Mouse (Mus musculus): ENCODE measurements around the gene Trio. TPM values are rescaled to one million over a fixed set of nuclear protein-coding genes. Genes with fewer than 3 reads are reported as not detected.

The Trio gene
- polyA plus RNA-seq, 1 experiment, result 47.5 TPM

DNA sequence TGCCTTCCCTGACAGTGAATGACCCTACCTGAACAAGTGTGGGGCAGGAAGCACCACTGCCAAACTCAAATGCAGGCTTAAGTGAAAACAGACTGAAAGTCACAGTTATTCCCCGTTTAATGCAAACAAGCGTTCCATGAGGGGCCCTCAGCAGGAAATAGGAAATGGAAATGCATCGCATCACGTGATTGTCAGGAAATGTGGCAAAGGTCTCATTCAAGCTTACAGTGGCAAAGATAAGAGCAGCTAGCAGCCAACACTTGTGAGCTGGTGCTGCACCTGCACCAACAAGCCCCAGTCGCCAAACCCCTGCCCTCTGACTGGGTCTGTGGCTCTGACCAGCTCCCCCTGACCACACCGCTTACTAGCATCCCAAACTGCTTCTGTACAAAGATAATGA lies 138.7 kb downstream of the Trio start:
- no peak for TF ChIP-seq CTCF (IDR thresholded peaks at IDR 0.05; ENCODE audit: insufficient read depth, low read length)
- TF ChIP-seq POLR2A (IDR thresholded peaks at IDR 0.05; ENCODE audit: borderline replicate concordance, extremely low read depth, low read depth, low read length), result no peak
- H3K4me3 ChIP-seq (replicated peaks; ENCODE audit: extremely low read depth, low read depth, low read length), result no peak overlapping the region
- H3K4me1 ChIP-seq (ENCODE audit: control insufficient read depth, insufficient read depth, low read length), result no peaks in the 10 kb centered on the region
- DNase-seq, result no peak
- 49% methylated on average over 6 of the region's 6 CpGs for WGBS

DNA sequence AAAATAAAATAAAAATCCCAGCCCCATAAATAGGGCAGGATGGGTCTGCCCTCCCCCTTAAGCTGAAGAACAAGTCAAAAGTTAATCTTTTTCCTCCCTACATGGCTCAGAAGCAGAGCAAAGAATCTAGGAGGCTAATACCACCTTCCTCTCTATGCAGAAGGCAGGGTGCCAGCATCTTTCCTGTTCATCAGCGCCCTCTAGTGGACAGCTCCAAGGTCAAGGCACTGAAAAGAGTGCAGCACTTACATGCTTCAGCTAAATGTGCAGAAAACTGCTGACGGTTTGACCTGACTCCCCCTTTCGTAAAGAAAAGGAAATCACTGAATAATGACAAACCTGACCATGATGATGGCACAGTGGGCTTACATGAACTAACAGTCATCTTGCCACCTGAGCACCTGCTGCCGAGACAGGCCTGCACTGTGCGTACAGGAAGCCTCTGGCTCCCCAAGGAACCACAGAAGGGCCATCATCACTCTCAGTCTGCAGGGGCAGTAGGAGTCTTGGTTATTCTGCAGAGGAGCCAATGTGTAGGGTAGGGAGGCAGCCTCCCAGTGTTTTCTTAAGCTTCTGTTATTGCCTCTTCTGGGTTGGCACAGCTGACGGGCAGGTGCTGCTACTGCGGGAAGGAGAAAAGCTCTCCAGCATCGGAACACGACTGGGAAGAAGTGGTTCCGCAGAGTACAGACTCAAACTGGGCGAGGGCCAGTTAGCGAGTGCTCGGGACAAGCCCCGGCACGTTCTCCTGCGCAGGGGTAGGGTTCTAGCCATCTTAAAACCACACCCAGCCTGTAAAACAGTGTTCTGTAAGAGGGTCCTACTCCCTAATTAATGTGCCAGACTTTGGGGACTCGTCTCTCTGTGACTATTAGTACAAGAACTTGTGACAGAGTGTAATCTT lies 141.0 kb downstream of the Trio start:
- 69% methylated on average over 17 of the region's 17 CpGs for WGBS
- Histone ChIP-seq H3K4me1 (ENCODE audit: control insufficient read depth, insufficient read depth, low read length) (no peaks in the 10 kb centered on the region), H3K4me3 (replicated peaks; ENCODE audit: extremely low read depth, low read depth, low read length) (no peak overlapping the region)
- TF ChIP-seq POLR2A (IDR thresholded peaks at IDR 0.05; ENCODE audit: borderline replicate concordance, extremely low read depth, low read depth, low read length) (no peak), CTCF (IDR thresholded peaks at IDR 0.05; ENCODE audit: insufficient read depth, low read length) (peak; percentile 93)
- peak; percentile 78 for DNase-seq

DNA sequence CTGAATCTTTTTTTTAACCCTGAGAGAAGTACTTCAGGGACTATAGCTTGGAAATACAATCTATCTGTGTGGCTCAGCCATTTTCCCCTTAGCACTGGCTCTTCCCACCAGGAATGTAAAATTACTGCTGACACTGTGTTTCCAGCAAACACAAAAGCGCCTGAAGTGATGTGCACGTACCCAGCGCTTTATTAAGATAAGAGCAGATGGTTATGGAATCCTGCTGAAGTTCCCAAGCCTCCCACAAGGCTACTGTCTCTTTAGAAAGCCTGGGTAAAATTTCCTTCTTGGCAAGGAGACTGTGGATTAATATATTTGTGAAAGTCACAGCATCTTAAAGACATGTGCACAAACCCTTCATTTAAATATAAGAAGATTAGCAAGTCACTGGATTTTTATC lies 141.8 kb downstream of the Trio start:
- WGBS, result 66% methylated on average over 3 of the region's 3 CpGs
- DNase-seq, result no peak

DNA sequence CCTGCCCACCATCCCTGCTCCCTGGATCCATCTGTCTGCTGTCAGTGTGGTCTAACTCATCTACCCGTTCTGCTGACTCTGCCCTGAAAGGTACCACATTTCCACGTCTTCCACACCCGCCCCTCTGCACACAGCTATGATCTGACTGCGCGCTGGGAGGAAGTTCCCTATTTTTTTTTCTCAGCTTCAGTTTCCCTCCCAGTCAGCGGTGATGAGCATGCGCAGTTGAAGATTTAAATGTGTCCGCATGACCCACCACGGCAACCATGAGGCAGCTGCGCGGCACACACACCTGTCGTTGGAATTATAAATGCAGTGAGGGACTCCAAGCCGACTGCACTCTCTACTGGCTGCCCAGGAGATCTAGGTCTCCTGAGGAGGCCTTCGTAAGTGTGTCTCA lies 142.8 kb downstream of the Trio start:
- TF ChIP-seq CTCF (IDR thresholded peaks at IDR 0.05; ENCODE audit: insufficient read depth, low read length), result no peak
- TF ChIP-seq POLR2A (IDR thresholded peaks at IDR 0.05; ENCODE audit: borderline replicate concordance, extremely low read depth, low read depth, low read length), result no peak
- Histone ChIP-seq H3K4me3 (replicated peaks; ENCODE audit: extremely low read depth, low read depth, low read length) (no peak overlapping the region), H3K4me1 (ENCODE audit: control insufficient read depth, insufficient read depth, low read length) (0 out of 2 replicates have a peak, but pooled peaks cover 2% of the 10 kb centered on the region)
- 79% methylated on average over 14 of the region's 14 CpGs for WGBS
- no peak for DNase-seq

More for the DNA sequence above, 141.8 kb downstream of the Trio start:
- H3K4me3 ChIP-seq (replicated peaks; ENCODE audit: extremely low read depth, low read depth, low read length), result no peak overlapping the region
- TF ChIP-seq CTCF (IDR thresholded peaks at IDR 0.05; ENCODE audit: insufficient read depth, low read length), result no peak
- TF ChIP-seq POLR2A (IDR thresholded peaks at IDR 0.05; ENCODE audit: borderline replicate concordance, extremely low read depth, low read depth, low read length), result no peak
- no peaks in the 10 kb centered on the region for H3K4me1 ChIP-seq (ENCODE audit: control insufficient read depth, insufficient read depth, low read length)

DNA sequence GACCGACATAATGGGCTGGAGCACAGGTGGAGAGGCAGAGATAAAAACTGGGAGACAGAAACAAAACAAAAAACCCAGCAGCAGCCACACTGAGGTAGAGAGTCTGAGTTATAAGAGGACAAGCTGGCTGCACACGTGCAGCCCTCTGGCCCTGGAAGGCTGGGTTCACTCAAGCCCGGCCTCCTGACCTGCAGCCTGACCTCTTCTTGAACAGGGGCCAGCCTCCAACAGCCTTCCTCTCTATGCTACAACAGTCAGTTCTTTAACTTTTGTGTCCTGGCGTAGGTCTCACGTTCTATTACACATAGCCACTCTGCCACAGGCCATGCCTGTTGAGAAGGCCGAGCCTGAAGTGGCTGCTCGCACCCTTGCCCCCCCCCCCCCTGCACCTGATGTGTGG lies 147.8 kb downstream of the Trio start:
- 57% methylated on average over 7 of the region's 7 CpGs for WGBS
- Histone ChIP-seq H3K4me3 (replicated peaks; ENCODE audit: extremely low read depth, low read depth, low read length) (no peak overlapping the region), H3K4me1 (ENCODE audit: control insufficient read depth, insufficient read depth, low read length) (peaks cover 2% of the 10 kb centered on the region; the same call in 1 of the 2 replicates)
- DNase-seq, result no peak
- TF ChIP-seq POLR2A (IDR thresholded peaks at IDR 0.05; ENCODE audit: borderline replicate concordance, extremely low read depth, low read depth, low read length) (no peak), CTCF (IDR thresholded peaks at IDR 0.05; ENCODE audit: insufficient read depth, low read length) (no peak)

DNA sequence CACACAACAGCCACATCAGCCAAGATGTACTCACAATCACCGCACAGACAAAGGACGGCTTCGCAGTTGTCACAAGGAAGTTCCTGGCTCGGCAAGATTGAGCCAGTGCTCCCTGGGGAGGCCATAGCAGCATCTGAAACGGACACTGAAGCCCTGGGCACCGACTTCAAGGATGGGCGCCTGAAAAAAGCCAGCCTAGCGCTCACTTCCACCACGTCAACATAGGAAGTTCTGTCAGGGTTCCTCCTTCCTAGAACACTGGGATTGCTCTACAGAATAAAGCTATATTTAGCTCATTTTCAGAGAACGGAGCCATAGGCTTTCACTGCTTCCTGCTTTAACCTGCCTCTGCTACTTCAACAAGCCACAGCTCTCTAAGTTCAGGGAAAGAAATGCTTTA lies 149.3 kb downstream of the Trio start:
- H3K4me1 ChIP-seq (ENCODE audit: control insufficient read depth, insufficient read depth, low read length), result peaks cover 2% of the 10 kb centered on the region; the same call in 1 of the 2 replicates
- WGBS, result 40% methylated on average over 10 of the region's 10 CpGs
- no peak for TF ChIP-seq CTCF (IDR thresholded peaks at IDR 0.05; ENCODE audit: insufficient read depth, low read length)
- no peak for TF ChIP-seq POLR2A (IDR thresholded peaks at IDR 0.05; ENCODE audit: borderline replicate concordance, extremely low read depth, low read depth, low read length)
- H3K4me3 ChIP-seq (replicated peaks; ENCODE audit: extremely low read depth, low read depth, low read length), result no peak overlapping the region
- DNase-seq, result no peak

DNA sequence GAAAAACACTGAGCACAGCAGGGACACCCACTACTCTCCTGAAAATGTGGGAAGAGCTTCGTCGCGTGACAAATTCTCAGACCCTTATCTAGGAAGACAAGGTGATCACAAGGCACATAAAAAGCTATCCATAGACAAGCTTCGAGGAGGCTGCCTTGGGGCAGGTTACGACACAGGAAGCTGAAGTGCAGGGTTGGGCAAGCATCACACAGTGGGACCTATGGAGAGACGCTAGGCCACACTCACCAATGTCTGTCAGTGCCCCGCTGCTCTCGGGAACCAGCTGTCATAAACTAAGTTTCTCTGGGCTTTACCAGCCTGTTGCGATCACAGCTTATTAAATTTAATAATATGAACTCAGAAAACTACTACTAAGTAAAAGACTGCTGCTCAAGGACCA lies 149.9 kb downstream of the Trio start:
- no peak for DNase-seq
- WGBS, result 81% methylated on average over 9 of the region's 9 CpGs
- no peak for TF ChIP-seq POLR2A (IDR thresholded peaks at IDR 0.05; ENCODE audit: borderline replicate concordance, extremely low read depth, low read depth, low read length)
- no peak for TF ChIP-seq CTCF (IDR thresholded peaks at IDR 0.05; ENCODE audit: insufficient read depth, low read length)
- H3K4me1 ChIP-seq (ENCODE audit: control insufficient read depth, insufficient read depth, low read length), result peaks cover 2% of the 10 kb centered on the region; the same call in 1 of the 2 replicates
- no peak overlapping the region for H3K4me3 ChIP-seq (replicated peaks; ENCODE audit: extremely low read depth, low read depth, low read length)

DNA sequence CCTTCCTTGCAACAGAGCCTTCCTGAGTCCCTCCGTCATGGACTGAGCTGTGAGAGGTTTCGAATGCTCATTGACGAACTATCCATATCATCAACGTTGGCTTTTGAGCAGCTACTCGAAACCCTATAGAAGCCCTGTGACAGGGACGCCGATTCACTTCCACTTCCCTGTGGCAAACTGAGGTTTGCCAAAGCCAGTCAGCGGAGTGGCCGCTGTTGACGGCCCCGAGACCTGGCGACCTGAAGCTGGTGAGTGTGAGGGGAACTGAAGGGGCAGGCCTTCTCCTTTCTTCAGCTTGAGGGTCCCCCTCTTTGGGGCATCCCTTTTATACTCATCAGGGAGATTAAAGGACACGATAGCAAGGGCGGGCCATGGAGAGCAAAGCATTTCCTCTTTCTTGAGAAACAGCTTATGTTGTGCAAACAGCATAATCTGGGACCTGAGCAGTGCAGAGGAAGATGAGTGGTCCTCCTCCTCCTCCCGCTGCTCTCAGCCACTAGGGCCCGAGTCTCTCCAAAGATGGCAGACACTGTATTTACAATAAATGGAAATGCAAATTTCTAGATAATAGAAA lies 151.8 kb downstream of the Trio start:
- no peak overlapping the region for H3K4me3 ChIP-seq (replicated peaks; ENCODE audit: extremely low read depth, low read depth, low read length)
- WGBS, result 75% methylated on average over 16 of the region's 16 CpGs
- no peak for TF ChIP-seq POLR2A (IDR thresholded peaks at IDR 0.05; ENCODE audit: borderline replicate concordance, extremely low read depth, low read depth, low read length)
- no peak for TF ChIP-seq CTCF (IDR thresholded peaks at IDR 0.05; ENCODE audit: insufficient read depth, low read length)
- H3K4me1 ChIP-seq (ENCODE audit: control insufficient read depth, insufficient read depth, low read length), result peaks cover 2% of the 10 kb centered on the region; the same call in 1 of the 2 replicates
- no peak for DNase-seq

DNA sequence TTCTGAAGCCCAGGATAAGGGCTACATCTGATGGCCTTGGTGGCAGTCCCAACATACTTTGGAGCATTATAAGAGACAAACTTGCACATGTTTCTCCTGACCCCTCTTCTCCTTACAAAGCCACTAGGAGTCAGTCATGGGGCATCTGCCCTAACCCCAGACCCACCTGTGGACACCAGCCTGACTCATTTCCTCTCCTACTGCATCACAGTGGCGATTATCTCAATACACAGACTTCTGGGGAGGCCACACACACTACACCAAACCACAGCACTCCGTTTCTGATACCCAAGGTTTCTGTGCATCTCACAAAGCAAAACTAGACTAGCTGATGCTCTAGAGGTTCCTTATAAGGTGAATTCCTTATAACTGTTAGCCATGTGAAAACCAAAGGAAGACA lies 153.4 kb downstream of the Trio start:
- TF ChIP-seq POLR2A (IDR thresholded peaks at IDR 0.05; ENCODE audit: borderline replicate concordance, extremely low read depth, low read depth, low read length) (no peak), CTCF (IDR thresholded peaks at IDR 0.05; ENCODE audit: insufficient read depth, low read length) (no peak)
- Histone ChIP-seq H3K4me1 (ENCODE audit: control insufficient read depth, insufficient read depth, low read length) (no peaks in the 10 kb centered on the region; the same call in 1 of the 2 replicates), H3K4me3 (replicated peaks; ENCODE audit: extremely low read depth, low read depth, low read length) (no peak overlapping the region)
- 74% methylated on average over 2 of the region's 2 CpGs for WGBS
- no peak for DNase-seq
